Mouse (Mus musculus) ES-Bruce4 (cell line): Measurements from ENCODE around the gene Krtap8-1. TPM values are rescaled to one million over a fixed set of nuclear protein-coding genes. Genes with fewer than 3 reads are reported as not detected.

Experiments used
- H3K27ac ChIP-seq: 2 replicates; pipeline ENCODE4 v1.5.1; 2012; ENCODE audit warnings: low read length, inconsistent platforms; ENCODE audit not compliant: insufficient read depth
- H3K27me3 ChIP-seq: 2 replicates; pipeline ENCODE4 v1.6.1; 2012; ENCODE audit warnings: mild to moderate bottlenecking, low read length, inconsistent platforms; ENCODE audit not compliant: control insufficient read depth, poor library complexity, insufficient read depth, severe bottlenecking
- H3K36me3 ChIP-seq: 2 replicates; pipeline ENCODE4 v1.6.1; 2012; ENCODE audit warnings: inconsistent platforms, mild to moderate bottlenecking, low read length, moderate library complexity; ENCODE audit not compliant: control insufficient read depth, poor library complexity, insufficient read depth, severe bottlenecking
- H3K4me1 ChIP-seq: one replicate; pipeline ENCODE4 v1.8.1; 2011; ENCODE audit warnings: low read length; ENCODE audit not compliant: control insufficient read depth, insufficient read depth
- H3K4me3 ChIP-seq: 2 replicates; pipeline ENCODE4 v1.5.1; 2011; ENCODE audit warnings: low read depth, mild to moderate bottlenecking, low read length
- H3K9ac ChIP-seq: 2 replicates; pipeline ENCODE4 v1.6.1; 2012; ENCODE audit warnings: low read depth, mild to moderate bottlenecking, inconsistent platforms; ENCODE audit not compliant: poor library complexity, severe bottlenecking
- H3K9me3 ChIP-seq: replicated peaks from 2 replicates; pipeline ENCODE4 v1.6.1; 2012; ENCODE audit warnings: mild to moderate bottlenecking, low read length, inconsistent platforms; ENCODE audit not compliant: control insufficient read depth, poor library complexity, insufficient read depth, severe bottlenecking
- CTCF ChIP-seq: IDR thresholded peaks from one replicate; pipeline ENCODE4 v1.8.1; 2011; ENCODE audit warnings: low read depth, low read length
- EP300 ChIP-seq: IDR thresholded peaks from 2 replicates; pipeline ENCODE4 v1.6.1; 2011; ENCODE audit warnings: low read depth, low read length; ENCODE audit not compliant: insufficient read depth
- POLR2A ChIP-seq: IDR thresholded peaks from one replicate; pipeline ENCODE4 v1.8.1; 2011; ENCODE audit warnings: low read length; ENCODE audit not compliant: insufficient read depth
- polyA plus RNA-seq: library from polyadenylated mRNA; stranded (reverse); fragments of >200 nt; gene quantifications from 2 replicates; pipeline ENCODE4 v1.2.4, GENCODE M21; 2011; ENCODE audit warnings: low read depth; ENCODE audit not compliant: missing spikeins, insufficient read depth, insufficient read length

The Krtap8-1 gene
- polyA plus RNA-seq, 1 experiment = not detected

DNA sequence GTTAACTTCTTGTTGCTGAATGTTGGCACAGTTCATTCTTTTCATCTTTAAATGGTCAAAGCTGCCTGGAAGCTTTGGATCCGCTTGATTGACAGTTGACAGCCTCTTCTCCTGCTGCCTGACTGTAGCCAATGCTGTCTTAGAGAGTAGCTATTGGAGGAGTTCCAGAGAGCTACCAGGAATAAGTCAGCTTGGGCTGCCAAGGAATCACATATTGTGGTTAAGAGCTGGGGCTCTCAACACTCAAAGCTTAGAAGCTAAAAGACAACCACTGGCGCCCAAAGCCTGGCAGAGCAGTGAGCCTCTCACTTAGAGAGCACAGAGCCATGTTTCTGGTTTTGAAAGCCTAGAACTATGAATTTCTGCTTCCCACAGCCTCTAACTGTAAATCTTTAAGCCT is 32.8 kb upstream of the Krtap8-1 start:
- no peaks in the 10 kb centered on the region for H3K27me3 ChIP-seq
- H3K9ac ChIP-seq = no peak overlapping the region
- no peaks in the 10 kb centered on the region for H3K4me1 ChIP-seq
- H3K4me3 ChIP-seq = no peak overlapping the region
- H3K36me3 ChIP-seq = no peaks in the 10 kb centered on the region
- no peak overlapping the region for H3K27ac ChIP-seq
- peaks cover 4% of the 10 kb centered on the region; the same call in 1 of the 2 replicates for H3K9me3 ChIP-seq
- TF ChIP-seq EP300 (no peak), POLR2A (no peak), CTCF (no peak)

GRCm38 (mm10) chr16:89520091-89520490 is 32.3 kb upstream of the Krtap8-1 start:
- H3K27ac ChIP-seq = no peak overlapping the region
- TF ChIP-seq POLR2A (no peak), EP300 (no peak), CTCF (no peak)
- no peaks in the 10 kb centered on the region for H3K4me1 ChIP-seq
- H3K27me3 ChIP-seq = no peaks in the 10 kb centered on the region
- H3K9ac ChIP-seq = no peak overlapping the region
- no peaks in the 10 kb centered on the region for H3K36me3 ChIP-seq
- no peak overlapping the region for H3K4me3 ChIP-seq
- peaks cover 4% of the 10 kb centered on the region; the same call in 1 of the 2 replicates for H3K9me3 ChIP-seq

GRCm38 (mm10) chr16:89517635-89518034 is 29.9 kb upstream of the Krtap8-1 start:
- H3K27ac ChIP-seq = no peak overlapping the region
- H3K9me3 ChIP-seq = peaks cover 4% of the 10 kb centered on the region; the same call in 1 of the 2 replicates
- no peaks in the 10 kb centered on the region for H3K4me1 ChIP-seq
- H3K9ac ChIP-seq = no peak overlapping the region
- no peak for TF ChIP-seq EP300
- TF ChIP-seq POLR2A = no peak
- TF ChIP-seq CTCF = peak; percentile 81
- H3K27me3 ChIP-seq = no peaks in the 10 kb centered on the region
- no peaks in the 10 kb centered on the region for H3K36me3 ChIP-seq
- no peak overlapping the region for H3K4me3 ChIP-seq

- no peak overlapping the region for H3K4me3 ChIP-seq
Observed at GRCm38 (mm10) chr16:89513431-89513830, 25.7 kb upstream of the Krtap8-1 start.

GRCm38 (mm10) chr16:89508223-89508622 is 20.5 kb upstream of the Krtap8-1 start, which contains the start of gene Krtap7-1:
Gene Krtap7-1 (minus strand): TSS chr16:89508323.
- Histone ChIP-seq H3K4me3 (no peak within 1 kb of the TSS), H3K27ac (no peak within 1 kb of the TSS), H3K9ac (no peak within 1 kb of the TSS), H3K9me3 (no peaks in the 10 kb centered on the region), H3K36me3 (no peaks in the 10 kb centered on the region), H3K27me3 (no peaks in the 10 kb centered on the region), H3K4me1 (no peaks in the 10 kb centered on the region)
- TF ChIP-seq POLR2A (no peak), EP300 (no peak), CTCF (no peak)

More at GRCm38 (mm10) chr16:89513431-89513830, 25.7 kb upstream of the Krtap8-1 start:
- Histone ChIP-seq H3K27ac (no peak overlapping the region), H3K9ac (no peak overlapping the region), H3K4me1 (no peaks in the 10 kb centered on the region), H3K9me3 (no peaks in the 10 kb centered on the region), H3K36me3 (no peaks in the 10 kb centered on the region), H3K27me3 (no peaks in the 10 kb centered on the region)
- TF ChIP-seq EP300 (no peak), CTCF (no peak), POLR2A (no peak)

DNA sequence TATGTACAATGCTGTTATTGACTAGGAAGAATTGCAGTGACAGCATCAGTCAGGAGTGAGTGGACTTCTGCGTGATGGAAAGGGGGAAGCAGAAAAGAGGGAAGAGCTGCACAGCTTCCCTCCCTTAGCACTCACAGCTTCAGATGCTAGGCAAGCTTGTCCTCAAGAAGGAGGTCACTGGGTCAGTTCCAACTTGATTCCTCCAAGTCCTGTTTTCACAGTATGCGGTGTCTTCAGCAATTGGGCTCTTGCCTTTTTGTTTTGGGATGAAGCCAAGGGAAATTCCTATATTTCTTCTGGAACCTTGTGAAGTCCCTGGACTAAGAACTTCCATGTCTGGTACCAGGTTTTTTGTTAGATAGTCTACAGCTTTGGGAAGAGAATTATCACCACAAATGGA is 15.8 kb upstream of the Krtap8-1 start:
- Histone ChIP-seq H3K4me1 (no peaks in the 10 kb centered on the region), H3K9ac (no peak overlapping the region), H3K9me3 (no peaks in the 10 kb centered on the region), H3K27ac (no peak overlapping the region), H3K36me3 (no peaks in the 10 kb centered on the region), H3K4me3 (no peak overlapping the region), H3K27me3 (no peaks in the 10 kb centered on the region)
- TF ChIP-seq POLR2A (no peak), CTCF (no peak), EP300 (no peak)
